Mouse (Mus musculus) myocyte (in vitro differentiated cells): Measurements from ENCODE around the gene Ptger4.

Experiments
- MYOD1 ChIP-seq, 3 experiments: IDR thresholded peaks; one replicate each; pipeline ENCODE4 v1.6.1; 2011; ENCODE audit warnings: control low read depth in 2 of 3, low read depth in 2 of 3, mild to moderate bottlenecking in 2 of 3, moderate library complexity in 1 of 3; ENCODE audit not compliant: insufficient read length in 2 of 3, control insufficient read depth in 1 of 3
- POLR2A ChIP-seq: IDR thresholded peaks from one replicate; pipeline ENCODE4 v1.6.1; 2011; ENCODE audit warnings: low read depth, mild to moderate bottlenecking, control low read depth, moderate library complexity; ENCODE audit not compliant: insufficient read length
- USF1 ChIP-seq: IDR thresholded peaks from one replicate; pipeline ENCODE4 v1.6.1; 2011; ENCODE audit warnings: low read depth, mild to moderate bottlenecking, control low read depth, moderate library complexity

- no peak for TF ChIP-seq MYOD1 (IDR thresholded peaks at IDR 0.05; ENCODE audit: control insufficient read depth in 1 of 3, insufficient read length in 2 of 3, low read depth in 2 of 3)
- TF ChIP-seq POLR2A, result no peak
- no peak for TF ChIP-seq USF1
Measured at GRCm38 (mm10) chr15:5189504-5190093, 54.4 kb downstream of the Ptger4 start.
